Mouse (Mus musculus): Measurements from ENCODE around the gene Orm2.

Gene Orm2

GRCm38 (mm10) chr4:63382676-63383369 lies 20.6 kb downstream of the Orm2 start:
- DNase-seq = no peak

DNA sequence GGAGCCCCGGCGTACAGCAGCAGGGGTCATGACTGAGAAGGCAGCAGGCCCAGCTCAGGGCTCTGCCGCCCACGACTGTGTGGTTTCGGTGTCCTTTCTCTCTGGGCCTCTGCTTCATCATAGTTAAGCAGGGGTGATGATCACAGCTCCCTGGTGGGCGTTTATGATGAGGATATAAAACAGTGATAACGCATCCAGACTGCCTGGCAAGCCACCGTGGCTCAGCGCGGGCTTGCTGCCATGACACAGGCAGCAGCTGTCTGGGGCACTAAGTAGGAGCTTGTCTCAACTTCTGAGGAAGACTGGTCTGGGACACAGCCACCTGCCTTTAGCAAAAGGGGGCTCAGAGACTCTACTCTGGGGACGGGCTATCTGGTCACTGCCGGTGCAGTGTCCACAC lies 21.2 kb downstream of the Orm2 start:
- DNase-seq = no peak

GRCm38 (mm10) chr4:63384262-63384661 lies 22.0 kb downstream of the Orm2 start:
- no peak for DNase-seq

GRCm38 (mm10) chr4:63385253-63385652 lies 23.0 kb downstream of the Orm2 start:
- DNase-seq = peak in 1 of 2 experiments; percentile 9

DNA sequence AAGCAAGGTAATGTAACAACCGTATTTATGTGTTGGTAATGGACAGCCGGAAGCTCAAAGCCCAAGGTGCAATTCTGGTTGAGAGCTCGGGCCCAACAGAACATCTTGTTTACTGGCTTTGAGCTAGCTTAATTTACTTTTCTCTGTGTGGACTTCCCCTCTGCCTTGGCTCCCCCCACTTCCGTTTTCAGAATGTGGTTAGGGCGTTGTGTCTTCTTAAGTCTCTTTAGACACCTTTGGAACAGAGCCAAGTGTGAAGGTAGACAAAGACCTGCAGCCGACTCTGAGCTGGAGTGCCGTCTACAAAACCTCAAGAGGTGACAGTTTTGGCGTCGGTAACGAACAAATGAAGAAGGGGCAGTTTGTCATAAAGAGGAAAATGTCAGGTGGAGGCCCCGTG lies 23.5 kb downstream of the Orm2 start:
- DNase-seq = peak; percentile 84 to 88

- no peak for DNase-seq
These were observed 25.8 kb downstream of the Orm2 start for GRCm38 (mm10) chr4:63388029-63388428.

DNA sequence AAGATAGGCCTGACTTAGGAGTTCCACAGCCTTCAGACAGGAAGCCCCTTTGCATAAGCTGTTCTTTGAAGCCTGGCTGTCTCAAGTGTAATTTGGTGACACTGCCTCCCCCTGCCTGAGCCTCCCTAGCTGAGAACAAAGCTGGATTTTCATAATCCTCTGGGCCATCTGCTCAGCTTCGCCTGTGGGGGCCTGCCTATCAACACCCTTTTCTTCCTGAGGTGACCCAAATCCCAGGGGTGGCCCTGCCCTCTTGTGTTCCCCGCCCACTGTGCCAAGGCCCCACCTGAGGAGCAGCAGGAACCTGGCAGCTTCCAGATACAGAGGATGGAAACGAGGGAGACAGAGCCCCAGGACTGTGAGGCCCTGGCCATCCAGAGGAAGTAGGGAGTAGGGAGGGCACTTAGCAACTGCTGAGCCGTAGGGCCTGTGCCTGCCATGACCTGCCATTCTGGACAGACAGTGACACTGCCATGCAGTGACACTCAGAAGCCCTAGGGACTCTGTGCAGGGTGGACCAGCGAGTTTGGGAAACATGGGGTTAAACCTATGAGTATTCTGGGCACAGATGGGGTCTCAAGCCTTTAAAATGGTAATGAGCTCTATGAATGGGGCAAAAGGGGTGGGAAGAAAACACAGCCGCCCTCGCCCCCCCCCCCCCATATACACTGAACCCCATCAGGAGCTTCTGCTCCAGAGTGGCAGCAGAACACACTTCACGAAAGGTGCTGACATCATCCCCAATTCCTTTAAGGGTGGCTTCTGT lies 27.1 kb downstream of the Orm2 start:
- peak; percentile 54 to 56 for DNase-seq

DNA sequence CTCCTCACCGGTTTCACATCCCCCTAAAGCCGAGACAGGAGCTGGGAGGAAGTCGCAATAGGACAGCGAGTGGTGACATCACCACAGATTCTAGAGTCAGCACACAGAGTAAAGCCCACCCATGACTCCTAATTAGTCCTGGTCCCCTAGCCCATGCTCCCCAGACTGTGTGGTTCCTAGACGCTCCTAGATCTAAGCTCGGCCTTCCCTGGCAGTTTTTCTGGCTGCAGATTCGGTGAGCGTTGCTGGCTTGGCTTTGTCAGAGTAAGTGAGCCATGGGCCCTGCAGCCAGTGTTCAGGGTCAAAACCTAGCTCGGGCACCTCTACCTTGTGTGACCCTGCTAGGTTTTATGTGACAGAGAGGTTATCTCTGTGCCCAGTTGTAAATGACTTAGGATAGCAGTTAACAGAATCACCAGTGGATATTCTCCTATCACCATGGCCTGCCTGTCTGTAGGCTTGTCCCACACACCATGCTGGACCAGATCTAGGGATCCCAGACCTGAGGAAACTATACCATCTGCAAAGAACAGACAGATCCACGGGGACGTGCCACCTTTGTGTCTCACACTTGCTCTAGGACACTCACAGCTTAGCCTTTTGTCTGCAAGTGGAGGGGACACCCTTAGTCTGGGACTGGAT lies 27.8 kb downstream of the Orm2 start:
- DNase-seq = peak; percentile 48 to 56

GRCm38 (mm10) chr4:63391322-63391721 lies 29.1 kb downstream of the Orm2 start:
- peak in 1 of 2 experiments; percentile 49 for DNase-seq

GRCm38 (mm10) chr4:63397981-63398537 lies 35.8 kb downstream of the Orm2 start:
- DNase-seq = no peak

DNA sequence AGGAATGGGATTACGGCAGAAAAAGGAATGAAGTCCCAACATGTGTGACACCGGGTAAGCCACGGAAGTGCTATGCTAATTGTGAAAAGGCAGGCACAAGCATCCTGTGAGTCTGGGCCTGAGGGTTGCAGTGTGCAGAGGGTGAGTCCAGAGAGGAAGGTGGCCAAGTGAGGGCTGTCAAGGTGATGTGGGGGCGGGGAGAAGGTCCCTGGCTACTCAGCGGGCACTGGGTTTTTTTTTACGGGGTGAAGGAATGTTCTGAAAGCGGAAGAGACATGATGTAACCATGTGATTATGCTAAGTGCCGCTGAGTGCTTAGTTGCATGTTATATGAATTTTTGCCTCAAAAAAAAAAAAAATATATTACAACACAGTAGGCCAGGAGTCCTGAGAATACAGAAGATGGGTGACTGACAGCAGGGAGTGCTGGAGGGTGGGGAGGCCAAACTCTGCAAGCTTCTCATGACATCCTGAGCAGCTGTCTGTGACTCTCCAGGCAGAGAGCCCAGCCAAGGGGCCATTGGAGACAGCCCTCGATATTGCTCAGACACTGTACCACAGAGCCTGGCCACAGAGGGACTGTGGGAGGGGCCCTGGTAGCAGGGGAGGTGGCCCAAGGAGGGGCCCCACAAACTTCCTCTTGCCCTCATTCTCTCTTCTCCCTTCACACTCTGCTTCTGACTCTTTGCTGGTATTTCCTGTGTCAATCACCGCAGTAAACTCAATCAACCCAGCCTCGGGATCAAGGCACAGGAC lies 36.8 kb downstream of the Orm2 start:
- DNase-seq = peak; percentile 79 to 81

DNA sequence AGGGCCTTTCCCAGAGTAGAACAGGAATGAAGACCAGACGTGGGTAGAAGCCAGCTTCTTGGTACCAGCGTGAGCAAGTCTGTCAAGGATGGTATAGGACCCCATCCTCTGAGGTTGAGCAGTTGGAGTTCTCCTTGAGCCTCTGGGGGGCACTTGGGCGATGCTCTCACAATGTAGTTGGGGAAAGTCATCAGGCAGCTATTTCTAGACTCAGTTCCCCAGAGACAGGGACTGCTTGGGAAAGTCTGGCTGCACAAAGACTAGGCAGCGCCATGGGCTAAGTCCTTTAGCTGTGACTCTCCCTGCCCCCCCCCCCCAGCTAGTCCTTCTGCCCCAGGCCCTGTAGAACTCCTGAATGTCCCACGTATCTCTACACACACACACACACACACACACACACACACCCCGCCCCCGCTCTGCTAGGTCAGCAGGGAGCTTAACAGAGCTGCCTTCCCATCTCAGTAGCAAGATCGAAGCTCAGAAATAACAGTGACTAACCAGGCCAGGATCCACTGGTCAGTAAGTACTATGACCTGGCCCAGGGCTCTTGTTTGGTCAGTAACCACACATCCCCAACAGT lies 37.5 kb downstream of the Orm2 start:
- no peak for DNase-seq

GRCm38 (mm10) chr4:63400541-63401306 lies 38.5 kb downstream of the Orm2 start:
- DNase-seq = peak; percentile 57 to 59

DNA sequence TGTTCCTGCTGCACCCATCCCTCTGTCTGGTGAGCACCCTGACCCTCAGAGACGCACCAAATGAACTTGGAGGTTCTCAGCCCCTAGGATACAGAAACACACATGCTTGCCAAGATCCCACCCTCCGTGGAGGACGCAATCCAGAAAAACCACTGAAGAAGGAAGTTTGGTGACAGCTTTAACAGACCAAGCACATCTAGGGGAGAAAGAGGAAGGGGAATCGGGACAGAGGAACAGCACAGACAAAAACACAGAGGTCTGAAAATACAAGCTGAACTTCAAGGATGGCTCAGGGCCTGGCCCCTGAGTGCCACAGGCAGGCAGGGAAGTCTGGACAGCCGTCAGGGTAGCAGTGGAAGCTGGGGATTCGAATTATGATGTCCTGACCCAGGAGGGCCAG lies 39.4 kb downstream of the Orm2 start:
- DNase-seq = peak in 1 of 2 experiments; percentile 28

GRCm38 (mm10) chr4:63402056-63402455 lies 39.8 kb downstream of the Orm2 start:
- peak; percentile 26 to 28 for DNase-seq

DNA sequence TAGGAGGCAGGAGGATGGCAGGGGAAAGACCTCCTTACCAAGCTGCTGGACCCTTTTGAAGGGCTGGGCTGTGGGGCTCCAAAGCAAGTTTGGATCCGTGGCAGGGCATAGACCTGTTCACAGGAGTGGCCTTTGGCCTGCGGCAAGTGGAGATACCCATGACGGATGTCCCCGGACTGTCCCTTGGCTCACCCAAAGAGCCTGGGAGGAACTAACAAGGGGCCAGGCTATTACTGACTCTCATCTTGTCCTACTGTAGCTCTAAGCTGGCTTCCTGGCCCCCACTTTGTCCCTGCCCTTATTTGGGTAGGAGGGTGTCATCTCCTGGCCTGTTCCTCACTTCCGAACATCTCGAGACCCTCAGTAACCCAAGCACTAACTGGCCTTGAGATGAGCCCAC lies 40.3 kb downstream of the Orm2 start:
- peak in 1 of 2 experiments; percentile 36 for DNase-seq

DNA sequence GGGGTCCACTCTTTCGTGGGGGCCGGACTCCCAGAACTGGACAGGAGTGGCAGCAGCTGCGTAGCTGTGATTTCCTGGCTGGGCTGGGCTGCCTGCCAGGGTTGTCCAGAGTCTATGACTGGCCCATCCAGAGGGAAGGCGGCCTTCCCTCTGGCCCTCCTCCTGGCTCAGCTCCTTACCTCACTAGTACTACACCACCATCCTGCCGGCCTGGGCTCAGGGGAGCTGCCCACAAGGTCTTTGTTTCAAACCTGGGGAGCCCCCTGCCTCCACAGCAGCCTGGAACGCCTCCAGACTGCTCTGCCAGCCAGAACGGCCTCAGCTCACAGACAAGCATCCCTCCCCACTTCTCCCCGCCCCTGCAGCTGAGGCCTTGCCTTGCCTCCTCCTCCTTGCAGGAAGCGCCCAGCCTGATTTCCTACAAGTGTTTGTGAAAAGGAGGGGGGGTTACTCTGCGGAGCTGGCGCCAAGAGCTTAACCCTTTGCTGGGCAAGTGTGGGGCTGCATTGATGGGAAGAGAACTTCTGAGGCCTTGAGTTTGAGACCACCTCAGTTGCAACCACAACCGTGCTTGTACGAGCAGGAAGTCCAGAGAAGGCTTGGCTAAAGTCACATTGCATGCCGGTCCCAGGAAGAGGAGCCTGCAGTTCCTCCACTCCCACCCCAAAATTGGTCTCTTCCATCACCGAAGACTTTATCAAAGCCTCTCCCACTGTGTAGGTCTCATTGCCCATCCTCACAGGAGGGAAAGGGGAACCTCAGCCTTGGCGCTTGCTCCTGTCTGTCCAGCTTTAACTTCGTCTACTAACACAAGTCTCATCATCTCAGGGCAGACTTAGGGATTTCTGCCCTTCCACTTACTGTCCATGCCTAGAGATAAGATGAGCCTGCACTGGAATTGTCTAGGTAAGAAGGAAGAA lies 41.1 kb downstream of the Orm2 start, which contains the start of gene Akna:
Gene Akna (minus strand): TSS at position 315 of the 920 bp plus-strand sequence.
- peak; percentile 73 to 74 for DNase-seq

- peak; percentile 68 to 70 for DNase-seq
These were observed 42.0 kb downstream of the Orm2 start for GRCm38 (mm10) chr4:63404205-63404604.

DNA sequence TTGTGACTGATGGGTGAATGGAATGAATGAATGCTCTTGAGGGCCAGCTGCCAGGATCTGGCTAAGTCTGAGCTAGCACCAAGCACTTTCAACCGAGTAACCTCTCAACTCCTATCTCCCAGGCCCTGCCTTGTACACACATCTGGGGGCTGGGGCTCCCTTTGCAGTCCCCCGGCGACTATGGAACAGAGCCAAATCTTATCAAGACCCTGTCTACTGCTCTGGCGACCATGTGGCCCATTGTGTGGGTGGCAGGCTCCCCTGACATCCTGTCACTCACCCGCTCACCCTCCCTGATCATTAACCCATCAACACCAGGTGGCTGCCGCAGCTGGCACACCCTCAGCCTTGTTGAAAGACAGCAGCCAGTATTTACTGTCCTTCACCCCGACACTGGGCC lies 42.8 kb downstream of the Orm2 start:
- peak; percentile 77 to 80 for DNase-seq

- DNase-seq = no peak
These were observed 43.4 kb downstream of the Orm2 start for GRCm38 (mm10) chr4:63405683-63406082.
